Mouse (Mus musculus): ENCODE data around the gene Pla2g6. TPM values are rescaled to one million over a fixed set of nuclear protein-coding genes. Genes with fewer than 3 reads are reported as not detected.

The Pla2g6 gene
- polyA plus RNA-seq, 1 experiment from 2014 or later: 22.4 TPM

DNA sequence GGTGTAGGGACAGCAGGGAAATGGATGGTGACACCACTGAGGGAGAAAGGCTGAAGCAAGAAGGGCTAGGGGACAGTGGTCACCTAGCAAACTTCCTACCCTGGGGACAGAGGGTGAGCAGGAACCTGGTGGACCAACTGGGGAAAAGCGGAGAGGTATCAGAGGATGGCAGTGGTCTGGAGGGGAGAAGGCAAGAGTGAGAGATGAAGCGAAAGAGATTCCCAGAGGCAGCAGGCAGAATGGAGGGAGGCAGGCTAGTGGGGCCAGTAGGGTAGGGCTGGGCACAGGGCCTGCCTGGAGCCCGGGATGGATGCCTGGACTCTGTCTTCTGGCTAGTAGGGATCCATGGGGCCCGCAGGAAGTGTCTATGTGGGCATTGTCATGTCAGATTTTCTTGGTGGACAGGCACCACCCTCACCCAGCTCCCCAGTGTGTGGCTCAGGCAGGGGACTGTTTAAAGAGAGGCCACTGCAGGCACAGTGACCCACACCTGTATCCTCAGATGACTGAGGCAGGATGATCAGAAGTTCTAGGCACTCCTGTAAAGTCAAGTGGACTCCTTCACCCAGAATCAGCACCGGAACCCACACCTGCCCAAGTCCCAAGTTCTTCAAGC is 25.6 kb upstream of the Pla2g6 start:
- H3K9ac ChIP-seq (ENCODE audit: low read length): no peak overlapping the region
- H3K4me1 ChIP-seq (replicated peaks; ENCODE audit: control insufficient read depth, insufficient read depth, low read length): peaks cover 50% of the 10 kb centered on the region
- no peak for ATAC-seq (ENCODE audit: low read depth)
- no peaks in the 10 kb centered on the region for H3K9me3 ChIP-seq (ENCODE audit: control insufficient read depth, low read length)
- no peaks in the 10 kb centered on the region for H3K27me3 ChIP-seq (ENCODE audit: control insufficient read depth, insufficient read depth, low read depth, low read length)
- no peaks in the 10 kb centered on the region for H3K36me3 ChIP-seq (ENCODE audit: control insufficient read depth, insufficient read depth, low read length)
- no peak overlapping the region for H3K4me3 ChIP-seq (ENCODE audit: low read length)
- no peak overlapping the region for H3K27ac ChIP-seq (ENCODE audit: low read length)
- H3K4me2 ChIP-seq (ENCODE audit: low read depth, low read length): no peak overlapping the region
- 82% methylated on average over 5 of the region's 5 CpGs for WGBS

- peaks cover 45% of the 10 kb centered on the region for H3K4me1 ChIP-seq (replicated peaks; ENCODE audit: control insufficient read depth, insufficient read depth, low read length)
- H3K4me2 ChIP-seq (ENCODE audit: low read depth, low read length): no peak overlapping the region
- no peaks in the 10 kb centered on the region for H3K27me3 ChIP-seq (ENCODE audit: control insufficient read depth, insufficient read depth, low read depth, low read length)
- H3K9ac ChIP-seq (ENCODE audit: low read length): no peak overlapping the region
- no peaks in the 10 kb centered on the region for H3K36me3 ChIP-seq (ENCODE audit: control insufficient read depth, insufficient read depth, low read length)
- no peak for ATAC-seq (ENCODE audit: low read depth)
- no peak overlapping the region for H3K27ac ChIP-seq (ENCODE audit: low read length)
- WGBS: 79% methylated on average over 6 of the region's 6 CpGs
- no peak overlapping the region for H3K4me3 ChIP-seq (ENCODE audit: low read length)
- H3K9me3 ChIP-seq (ENCODE audit: control insufficient read depth, low read length): no peaks in the 10 kb centered on the region
Observed at GRCm38 (mm10) chr15:79352479-79352878, 24.3 kb upstream of the Pla2g6 start.

- Histone ChIP-seq H3K4me2 (ENCODE audit: low read depth, low read length) (peak overlapping the region; percentile 46), H3K9ac (ENCODE audit: low read length) (peak overlapping the region; percentile 64), H3K4me3 (ENCODE audit: low read length) (peak overlapping the region; percentile 28), H3K27ac (ENCODE audit: low read length) (peak overlapping the region; percentile 93), H3K9me3 (ENCODE audit: control insufficient read depth, low read length) (no peaks in the 10 kb centered on the region), H3K27me3 (ENCODE audit: control insufficient read depth, insufficient read depth, low read depth, low read length) (no peaks in the 10 kb centered on the region), H3K36me3 (ENCODE audit: control insufficient read depth, insufficient read depth, low read length) (no peaks in the 10 kb centered on the region), H3K4me1 (replicated peaks; ENCODE audit: control insufficient read depth, insufficient read depth, low read length) (peaks cover 37% of the 10 kb centered on the region)
- peak; percentile 35 for ATAC-seq (ENCODE audit: low read depth)
- 6% methylated on average over 15 of the region's 15 CpGs for WGBS
Observed at GRCm38 (mm10) chr15:79351331-79351767, 23.2 kb upstream of the Pla2g6 start.

- Histone ChIP-seq H3K27ac (ENCODE audit: low read length) (peak overlapping the region; percentile 93), H3K9me3 (ENCODE audit: control insufficient read depth, low read length) (no peaks in the 10 kb centered on the region), H3K4me1 (replicated peaks; ENCODE audit: control insufficient read depth, insufficient read depth, low read length) (peaks cover 33% of the 10 kb centered on the region), H3K9ac (ENCODE audit: low read length) (peak overlapping the region; percentile 64), H3K4me3 (ENCODE audit: low read length) (no peak overlapping the region), H3K4me2 (ENCODE audit: low read depth, low read length) (peak overlapping the region; percentile 46; the same call in 1 of the 2 replicates), H3K27me3 (ENCODE audit: control insufficient read depth, insufficient read depth, low read depth, low read length) (no peaks in the 10 kb centered on the region), H3K36me3 (ENCODE audit: control insufficient read depth, insufficient read depth, low read length) (no peaks in the 10 kb centered on the region)
- 93% methylated on average over 4 of the region's 4 CpGs for WGBS
- ATAC-seq (ENCODE audit: low read depth): no peak
Observed at GRCm38 (mm10) chr15:79350866-79351265, 22.7 kb upstream of the Pla2g6 start.

DNA sequence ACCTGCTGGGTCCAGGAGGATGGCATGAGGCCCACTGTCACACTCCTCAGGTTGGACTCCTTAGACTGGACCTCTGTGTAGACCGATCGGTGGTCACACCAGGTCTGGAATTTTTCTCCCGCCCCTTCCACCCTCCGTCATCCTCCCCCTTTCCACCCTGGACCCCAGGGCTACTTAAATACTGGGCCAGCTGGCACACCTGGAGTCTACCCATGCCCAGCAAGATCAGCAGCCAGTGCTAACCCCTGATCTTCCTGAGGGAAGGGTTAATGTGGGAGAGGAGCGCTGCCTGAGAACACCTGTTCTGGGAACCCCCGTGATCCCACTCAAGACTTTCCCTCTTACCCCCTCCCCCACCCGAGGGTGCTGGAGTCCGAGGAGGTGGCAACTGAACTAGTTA is 20.5 kb upstream of the Pla2g6 start:
- peak overlapping the region; percentile 84 for H3K4me3 ChIP-seq (ENCODE audit: low read length)
- H3K4me1 ChIP-seq (replicated peaks; ENCODE audit: control insufficient read depth, insufficient read depth, low read length): peaks cover 31% of the 10 kb centered on the region
- H3K27me3 ChIP-seq (ENCODE audit: control insufficient read depth, insufficient read depth, low read depth, low read length): no peaks in the 10 kb centered on the region
- WGBS: 34% methylated on average over 8 of the region's 8 CpGs
- no peaks in the 10 kb centered on the region for H3K36me3 ChIP-seq (ENCODE audit: control insufficient read depth, insufficient read depth, low read length)
- H3K27ac ChIP-seq (ENCODE audit: low read length): peak overlapping the region; percentile 100
- H3K9me3 ChIP-seq (ENCODE audit: control insufficient read depth, low read length): no peaks in the 10 kb centered on the region
- ATAC-seq (ENCODE audit: low read depth): no peak
- peak overlapping the region; percentile 89 for H3K4me2 ChIP-seq (ENCODE audit: low read depth, low read length)
- H3K9ac ChIP-seq (ENCODE audit: low read length): peak overlapping the region; percentile 92

DNA sequence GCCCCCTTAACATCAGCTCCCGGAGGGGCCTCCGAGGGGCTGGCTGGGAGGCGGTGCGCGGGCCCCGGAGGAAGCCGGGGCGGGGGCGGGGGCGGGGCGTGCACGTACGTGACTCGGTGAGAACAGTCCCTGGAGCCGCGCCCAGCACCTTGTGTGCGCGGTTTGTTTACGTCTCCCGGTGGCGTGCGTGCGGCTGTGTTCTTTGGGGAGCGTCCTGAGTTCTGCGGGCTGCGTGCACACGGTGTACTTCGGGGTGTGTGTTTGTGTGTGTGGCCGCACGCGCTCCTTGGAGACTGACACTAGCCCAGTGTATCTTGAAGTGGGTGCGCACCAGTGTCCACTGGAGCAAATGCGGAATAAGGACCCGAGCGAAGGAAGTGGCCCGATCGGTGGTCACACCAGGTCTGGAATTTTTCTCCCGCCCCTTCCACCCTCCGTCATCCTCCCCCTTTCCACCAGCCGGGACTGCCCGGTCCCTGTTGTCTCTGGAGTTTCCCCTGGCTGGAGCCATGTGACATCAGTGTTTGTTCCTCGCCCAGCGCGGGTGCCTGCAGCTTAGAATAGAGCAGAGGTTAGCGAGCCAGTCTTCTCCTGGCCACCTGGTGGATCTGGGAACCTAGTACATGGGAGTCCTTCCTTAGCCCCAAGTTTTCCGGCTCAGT is 19.8 kb upstream of the Pla2g6 start:
- no peaks in the 10 kb centered on the region for H3K36me3 ChIP-seq (ENCODE audit: control insufficient read depth, insufficient read depth, low read length)
- H3K9ac ChIP-seq (ENCODE audit: low read length): peak overlapping the region; percentile 92
- no peaks in the 10 kb centered on the region for H3K9me3 ChIP-seq (ENCODE audit: control insufficient read depth, low read length)
- peak overlapping the region; percentile 89 for H3K4me2 ChIP-seq (ENCODE audit: low read depth, low read length)
- peak overlapping the region; percentile 84 for H3K4me3 ChIP-seq (ENCODE audit: low read length)
- H3K4me1 ChIP-seq (replicated peaks; ENCODE audit: control insufficient read depth, insufficient read depth, low read length): peaks cover 31% of the 10 kb centered on the region
- H3K27ac ChIP-seq (ENCODE audit: low read length): peak overlapping the region; percentile 100
- peak; percentile 85 for ATAC-seq (ENCODE audit: low read depth)
- no peaks in the 10 kb centered on the region for H3K27me3 ChIP-seq (ENCODE audit: control insufficient read depth, insufficient read depth, low read depth, low read length)
- WGBS: under 1% methylated on average over 35 of the region's 46 CpGs

- H3K4me3 ChIP-seq (ENCODE audit: low read length): peak overlapping the region; percentile 84
- under 1% methylated on average over 55 of the region's 61 CpGs for WGBS
- H3K4me1 ChIP-seq (replicated peaks; ENCODE audit: control insufficient read depth, insufficient read depth, low read length): peaks cover 28% of the 10 kb centered on the region
- ATAC-seq (ENCODE audit: low read depth): peak; percentile 85
- H3K27me3 ChIP-seq (ENCODE audit: control insufficient read depth, insufficient read depth, low read depth, low read length): no peaks in the 10 kb centered on the region
- no peaks in the 10 kb centered on the region for H3K9me3 ChIP-seq (ENCODE audit: control insufficient read depth, low read length)
- H3K4me2 ChIP-seq (ENCODE audit: low read depth, low read length): peak overlapping the region; percentile 89
- peak overlapping the region; percentile 92 for H3K9ac ChIP-seq (ENCODE audit: low read length)
- no peaks in the 10 kb centered on the region for H3K36me3 ChIP-seq (ENCODE audit: control insufficient read depth, insufficient read depth, low read length)
- H3K27ac ChIP-seq (ENCODE audit: low read length): peak overlapping the region; percentile 100
Observed at GRCm38 (mm10) chr15:79347165-79347844, 19.1 kb upstream of the Pla2g6 start.

GRCm38 (mm10) chr15:79346051-79346793 is 18.0 kb upstream of the Pla2g6 start, which contains the start of gene Maff:
Gene Maff, plus strand, starts transcription at chr15:79346621.
- H3K27ac ChIP-seq (ENCODE audit: low read length): peak within 1 kb of the TSS; percentile 100

More at GRCm38 (mm10) chr15:79346051-79346793, 18.0 kb upstream of the Pla2g6 start, which contains the start of gene Maff:
- Histone ChIP-seq H3K4me3 (ENCODE audit: low read length) (peak within 1 kb of the TSS; percentile 84), H3K36me3 (ENCODE audit: control insufficient read depth, insufficient read depth, low read length) (no peaks in the 10 kb centered on the region), H3K27me3 (ENCODE audit: control insufficient read depth, insufficient read depth, low read depth, low read length) (no peaks in the 10 kb centered on the region), H3K4me2 (ENCODE audit: low read depth, low read length) (peak within 1 kb of the TSS; percentile 89), H3K4me1 (replicated peaks; ENCODE audit: control insufficient read depth, insufficient read depth, low read length) (peaks cover 18% of the 10 kb centered on the region), H3K9ac (ENCODE audit: low read length) (peak within 1 kb of the TSS; percentile 92), H3K9me3 (ENCODE audit: control insufficient read depth, low read length) (no peaks in the 10 kb centered on the region)
- WGBS: 43% methylated on average over 8 of the region's 8 CpGs
- no peak for ATAC-seq (ENCODE audit: low read depth)
